Mouse (Mus musculus): ENCODE measurements around the gene Atp8b2. TPM values are rescaled to one million over a fixed set of nuclear protein-coding genes. Genes with fewer than 3 reads are reported as not detected.

Atp8b2 gene
- polyA plus RNA-seq, 1 experiment from 2014 or later = 1.4 TPM

DNA sequence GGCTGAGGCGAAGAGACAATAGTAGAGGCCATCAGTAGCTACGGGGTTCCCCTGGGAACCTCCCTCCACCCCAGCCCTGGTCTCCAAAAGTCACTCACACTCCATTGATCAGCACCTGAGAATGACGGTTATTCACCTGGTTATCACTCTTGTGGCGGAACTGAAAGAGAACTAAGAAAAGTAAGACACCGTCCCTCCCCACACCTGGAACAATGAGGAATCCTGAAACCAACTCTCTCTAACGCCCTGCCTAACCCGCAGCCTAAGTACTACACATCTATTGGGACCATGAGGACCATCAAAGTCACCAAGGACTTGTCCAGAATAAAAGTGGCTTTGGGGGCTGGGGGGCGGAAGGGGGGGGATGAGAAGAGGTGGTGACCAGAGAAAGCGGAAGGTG is 5.4 kb downstream of the Atp8b2 start:
- Histone ChIP-seq H3K4me1 (replicated peaks) (peaks cover 31% of the 10 kb centered on the region), H3K9ac (no peak overlapping the region), H3K36me3 (peaks cover 8% of the 10 kb centered on the region; the same call in 1 of the 2 replicates), H3K9me3 (replicated peaks) (no peaks in the 10 kb centered on the region), H3K4me3 (replicated peaks) (no peak overlapping the region), H3K27ac (no peak overlapping the region), H3K27me3 (peaks cover 42% of the 10 kb centered on the region), H3K4me2 (no peak overlapping the region)
- ATAC-seq (ENCODE audit: low read depth) = no peak
- no peak for DNase-seq
- 83% methylated on average over 9 of the region's 9 CpGs for WGBS (ENCODE audit: insufficient replicate concordance)

DNA sequence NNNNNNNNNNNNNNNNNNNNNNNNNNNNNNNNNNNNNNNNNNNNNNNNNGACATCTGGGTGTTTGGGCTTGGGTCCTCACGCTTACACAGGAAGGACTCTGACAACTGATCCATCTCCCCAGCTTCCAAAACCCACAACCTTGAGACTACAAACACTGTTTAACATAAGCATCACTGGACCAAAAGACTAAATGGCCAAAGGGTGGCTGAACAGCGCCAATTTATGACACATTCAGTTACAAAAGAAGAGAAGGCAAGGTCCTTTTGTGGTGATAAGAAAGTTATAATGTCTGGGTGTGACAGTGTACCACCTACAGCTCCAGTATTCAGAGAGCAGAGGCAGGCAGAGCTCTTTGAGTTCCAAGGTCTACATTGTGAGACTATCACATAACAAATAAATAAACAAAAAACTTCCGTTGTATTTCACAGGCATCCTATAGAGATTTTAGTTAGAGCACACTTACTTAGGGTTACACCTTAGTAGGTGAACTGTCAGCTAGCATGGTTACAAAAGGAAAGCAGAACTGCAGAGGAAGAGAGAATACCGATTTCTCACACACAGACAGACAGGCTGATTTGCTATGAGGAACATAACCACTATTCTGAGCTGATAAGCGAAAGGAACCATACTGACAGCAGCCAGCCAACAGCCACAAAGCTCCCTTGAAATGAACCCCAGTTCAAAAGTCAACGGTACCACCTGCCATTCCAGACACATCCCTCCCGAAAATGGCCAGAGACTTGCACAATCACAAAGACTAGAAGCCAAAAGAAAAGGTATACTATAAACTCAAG is 6.9 kb downstream of the Atp8b2 start:
- H3K4me3 ChIP-seq (replicated peaks) = no peak overlapping the region

DNA sequence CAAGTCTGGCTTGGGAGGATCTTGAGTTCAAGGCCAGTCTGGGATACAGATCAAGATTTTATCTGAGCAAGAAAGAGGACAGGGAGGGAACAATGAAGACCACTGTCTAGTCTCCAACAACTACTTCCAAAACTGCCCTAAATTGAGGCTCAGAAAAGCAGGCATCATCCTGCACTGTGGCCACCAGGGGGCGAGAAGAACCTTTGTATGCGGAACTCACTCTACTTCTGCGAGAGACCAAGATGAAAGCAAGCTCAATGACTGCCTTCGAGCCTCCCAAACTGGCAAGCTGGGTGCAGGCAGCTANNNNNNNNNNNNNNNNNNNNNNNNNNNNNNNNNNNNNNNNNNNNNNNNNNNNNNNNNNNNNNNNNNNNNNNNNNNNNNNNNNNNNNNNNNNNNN is 9.9 kb downstream of the Atp8b2 start:
- no peak overlapping the region for H3K9ac ChIP-seq
- H3K4me2 ChIP-seq = no peak overlapping the region
- no peak overlapping the region for H3K4me3 ChIP-seq (replicated peaks)
- H3K27me3 ChIP-seq = no peaks in the 10 kb centered on the region
- ATAC-seq (ENCODE audit: low read depth) (no peak), DNase-seq (peak; percentile 50)
- no peaks in the 10 kb centered on the region for H3K9me3 ChIP-seq (replicated peaks)
- no peaks in the 10 kb centered on the region for H3K4me1 ChIP-seq (replicated peaks)
- peaks cover 30% of the 10 kb centered on the region; the same call in 1 of the 2 replicates for H3K36me3 ChIP-seq
- H3K27ac ChIP-seq = no peak overlapping the region
- 7% methylated on average over 4 of the region's 4 CpGs for WGBS (ENCODE audit: insufficient replicate concordance)

More for the DNA sequence above, 6.9 kb downstream of the Atp8b2 start:
- Histone ChIP-seq H3K4me2 (no peak overlapping the region), H3K27ac (no peak overlapping the region), H3K27me3 (peaks cover 27% of the 10 kb centered on the region), H3K4me1 (replicated peaks) (peaks cover 17% of the 10 kb centered on the region), H3K9ac (no peak overlapping the region), H3K9me3 (replicated peaks) (no peaks in the 10 kb centered on the region), H3K36me3 (peaks cover 15% of the 10 kb centered on the region; the same call in 1 of the 2 replicates)
- DNase-seq (no peak), ATAC-seq (ENCODE audit: low read depth) (no peak)
- WGBS (ENCODE audit: insufficient replicate concordance) = 69% methylated on average over 7 of the region's 7 CpGs

DNA sequence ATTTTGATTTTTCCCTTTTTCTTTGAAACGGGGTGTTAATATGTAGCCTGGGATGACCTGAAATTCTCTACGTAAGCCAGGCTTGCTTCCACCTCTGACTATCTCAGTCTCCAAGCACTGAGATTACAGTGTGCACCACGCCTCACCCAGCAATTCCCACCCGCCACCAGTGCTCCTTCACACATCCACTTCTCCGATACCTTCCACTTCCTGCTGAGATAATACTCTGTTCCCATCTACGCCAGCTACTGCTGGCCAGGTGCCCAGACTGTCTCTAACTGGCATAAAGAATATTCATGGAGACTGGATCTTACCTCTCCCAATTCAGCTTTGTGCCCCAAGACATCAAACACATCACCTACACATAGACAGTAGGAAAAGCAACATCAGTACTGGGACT is 14.7 kb downstream of the Atp8b2 start:
- no peak for DNase-seq
- Histone ChIP-seq H3K36me3 (peaks cover 47% of the 10 kb centered on the region), H3K4me2 (no peak overlapping the region), H3K9me3 (replicated peaks) (no peaks in the 10 kb centered on the region), H3K4me1 (replicated peaks) (no peaks in the 10 kb centered on the region), H3K4me3 (replicated peaks) (no peak overlapping the region), H3K27ac (no peak overlapping the region), H3K9ac (no peak overlapping the region), H3K27me3 (no peaks in the 10 kb centered on the region)
- ATAC-seq (ENCODE audit: low read depth) = no peak
- WGBS (ENCODE audit: insufficient replicate concordance) = 70% methylated on average over 6 of the region's 6 CpGs

DNA sequence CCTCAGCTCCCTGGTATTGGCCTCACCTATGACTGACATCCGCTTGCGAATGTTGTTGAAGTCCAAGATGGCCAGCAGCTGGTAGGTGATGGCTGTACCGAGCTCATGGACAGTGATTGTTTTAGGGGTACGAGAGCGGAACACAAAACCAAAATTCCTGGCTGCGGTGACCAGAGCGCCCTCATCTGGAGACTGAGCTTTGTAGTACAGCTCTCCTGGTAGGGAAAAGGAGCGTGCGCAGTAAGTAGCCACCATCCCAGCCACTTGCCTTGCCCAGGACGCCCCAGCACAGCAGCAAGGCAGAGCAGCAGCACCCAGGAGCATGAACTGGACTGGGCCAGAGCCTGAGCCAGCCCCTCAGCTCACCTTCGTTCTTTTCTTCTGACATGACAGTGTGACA is 15.3 kb downstream of the Atp8b2 start:
- H3K36me3 ChIP-seq = peaks cover 49% of the 10 kb centered on the region
- 84% methylated on average over 11 of the region's 11 CpGs for WGBS (ENCODE audit: insufficient replicate concordance)

DNA sequence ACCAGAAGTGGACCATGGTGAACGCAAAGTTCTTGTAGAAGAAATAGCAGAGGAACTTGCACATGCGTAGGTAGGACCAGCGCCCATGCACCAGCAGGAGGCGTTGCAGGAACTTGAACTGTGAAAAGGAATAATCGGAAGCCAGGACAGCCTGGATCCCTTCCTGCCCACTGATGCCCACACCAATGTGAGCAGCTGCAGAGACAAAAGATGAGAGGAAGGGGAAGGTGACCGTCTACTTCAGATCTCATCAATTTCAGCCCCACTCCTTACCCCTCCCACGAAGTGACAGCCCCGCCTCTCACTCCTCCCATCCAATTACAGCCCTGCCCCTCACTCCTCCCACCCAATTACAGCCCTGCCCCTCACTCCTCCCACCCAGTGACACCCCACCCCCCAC is 18.3 kb downstream of the Atp8b2 start:
- WGBS (ENCODE audit: insufficient replicate concordance) = 72% methylated on average over 8 of the region's 8 CpGs
- peaks cover 41% of the 10 kb centered on the region for H3K36me3 ChIP-seq

More for the DNA sequence above, 15.3 kb downstream of the Atp8b2 start:
- no peaks in the 10 kb centered on the region for H3K4me1 ChIP-seq (replicated peaks)
- no peak overlapping the region for H3K27ac ChIP-seq
- H3K9me3 ChIP-seq (replicated peaks) = no peaks in the 10 kb centered on the region
- DNase-seq (no peak), ATAC-seq (ENCODE audit: low read depth) (no peak)
- H3K4me3 ChIP-seq (replicated peaks) = no peak overlapping the region
- H3K4me2 ChIP-seq = no peak overlapping the region
- no peak overlapping the region for H3K9ac ChIP-seq
- H3K27me3 ChIP-seq = no peaks in the 10 kb centered on the region

DNA sequence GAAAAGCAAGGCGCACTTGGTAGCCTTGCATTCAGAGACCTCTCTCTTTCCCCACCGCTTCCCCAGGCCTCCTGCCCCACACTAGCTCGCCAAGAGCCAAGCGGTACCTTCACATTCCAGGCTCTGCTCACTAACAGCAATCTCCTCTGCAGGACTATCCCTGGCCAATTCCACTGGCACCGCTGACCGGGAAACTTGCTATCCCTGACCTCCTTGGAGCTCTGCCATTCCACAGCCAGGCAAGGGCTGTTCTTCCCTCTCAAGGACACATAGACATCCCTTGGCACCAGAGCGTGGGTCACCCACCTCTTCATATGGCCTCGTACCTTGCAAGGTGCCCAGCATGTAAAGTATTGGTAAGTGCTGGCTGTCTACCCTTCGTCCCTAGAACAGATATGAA is 20.4 kb downstream of the Atp8b2 start:
- DNase-seq = no peak
- H3K36me3 ChIP-seq = peaks cover 34% of the 10 kb centered on the region
- H3K9me3 ChIP-seq (replicated peaks) = no peaks in the 10 kb centered on the region
- H3K9ac ChIP-seq = no peak overlapping the region
- no peaks in the 10 kb centered on the region for H3K4me1 ChIP-seq (replicated peaks)
- no peak for ATAC-seq (ENCODE audit: low read depth)
- WGBS (ENCODE audit: insufficient replicate concordance) = 79% methylated on average over 9 of the region's 9 CpGs
- H3K4me2 ChIP-seq = no peak overlapping the region
- no peaks in the 10 kb centered on the region for H3K27me3 ChIP-seq
- H3K4me3 ChIP-seq (replicated peaks) = no peak overlapping the region
- H3K27ac ChIP-seq = no peak overlapping the region

More for the DNA sequence above, 18.3 kb downstream of the Atp8b2 start:
- ATAC-seq (ENCODE audit: low read depth) (no peak; the same call in 1 of the 2 replicates), DNase-seq (no peak)
- H3K27ac ChIP-seq = no peak overlapping the region
- no peak overlapping the region for H3K9ac ChIP-seq
- H3K9me3 ChIP-seq (replicated peaks) = no peaks in the 10 kb centered on the region
- no peaks in the 10 kb centered on the region for H3K27me3 ChIP-seq
- H3K4me2 ChIP-seq = no peak overlapping the region
- no peak overlapping the region for H3K4me3 ChIP-seq (replicated peaks)
- H3K4me1 ChIP-seq (replicated peaks) = no peaks in the 10 kb centered on the region

DNA sequence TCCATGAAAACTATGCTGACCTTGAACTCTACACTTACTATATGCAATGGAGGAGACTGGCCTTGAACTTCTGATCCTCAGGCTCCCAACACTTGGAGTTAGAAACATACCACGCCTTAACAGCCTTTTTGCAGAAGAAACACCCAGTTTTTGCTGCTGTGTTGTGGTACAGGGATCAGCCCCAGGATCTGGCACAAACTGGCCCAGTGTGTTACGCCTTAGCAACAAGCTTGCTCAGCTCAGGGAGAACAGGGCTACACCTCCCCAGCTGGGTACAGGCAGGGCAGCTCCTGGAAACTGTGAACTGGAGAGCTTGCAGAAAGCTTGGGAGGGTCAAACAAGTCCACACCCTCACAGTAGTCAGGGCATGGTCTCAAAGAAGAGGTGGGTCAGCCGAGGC is 26.8 kb downstream of the Atp8b2 start:
- H3K36me3 ChIP-seq = no peaks in the 10 kb centered on the region
- WGBS (ENCODE audit: insufficient replicate concordance) = 62% methylated on average over 3 of the region's 3 CpGs

DNA sequence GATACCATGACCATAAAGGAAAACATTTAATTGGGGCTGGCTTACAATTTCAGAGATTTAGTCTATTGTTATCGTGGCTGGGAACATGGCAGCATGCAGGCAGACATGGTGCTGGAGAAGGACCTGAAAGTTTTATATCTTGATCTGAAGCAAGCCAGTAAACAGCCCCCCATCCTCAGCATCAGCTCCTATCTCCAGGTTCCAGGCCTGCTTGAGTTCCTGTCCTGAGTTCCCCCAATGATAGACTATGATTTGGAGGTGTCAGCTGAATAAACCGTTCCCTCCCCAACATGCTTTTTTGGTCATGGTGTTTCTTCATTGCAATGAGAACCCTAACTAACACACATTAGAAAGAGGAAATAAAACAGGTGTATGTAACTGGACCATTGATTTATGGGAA is 30.4 kb downstream of the Atp8b2 start:
- 60% methylated on average over 2 of the region's 2 CpGs for WGBS (ENCODE audit: insufficient replicate concordance)
- Histone ChIP-seq H3K9ac (no peak overlapping the region), H3K36me3 (no peaks in the 10 kb centered on the region), H3K27me3 (no peaks in the 10 kb centered on the region), H3K4me1 (replicated peaks) (no peaks in the 10 kb centered on the region), H3K9me3 (replicated peaks) (no peaks in the 10 kb centered on the region), H3K4me2 (no peak overlapping the region), H3K4me3 (replicated peaks) (no peak overlapping the region), H3K27ac (no peak overlapping the region)
- ATAC-seq (ENCODE audit: low read depth) (no peak), DNase-seq (no peak)

More for the DNA sequence above, 26.8 kb downstream of the Atp8b2 start:
- ATAC-seq (ENCODE audit: low read depth) = no peak
- Histone ChIP-seq H3K27me3 (no peaks in the 10 kb centered on the region), H3K9ac (no peak overlapping the region), H3K9me3 (replicated peaks) (no peaks in the 10 kb centered on the region), H3K4me1 (replicated peaks) (no peaks in the 10 kb centered on the region), H3K4me2 (no peak overlapping the region), H3K27ac (no peak overlapping the region), H3K4me3 (replicated peaks) (no peak overlapping the region)
- DNase-seq = no peak

DNA sequence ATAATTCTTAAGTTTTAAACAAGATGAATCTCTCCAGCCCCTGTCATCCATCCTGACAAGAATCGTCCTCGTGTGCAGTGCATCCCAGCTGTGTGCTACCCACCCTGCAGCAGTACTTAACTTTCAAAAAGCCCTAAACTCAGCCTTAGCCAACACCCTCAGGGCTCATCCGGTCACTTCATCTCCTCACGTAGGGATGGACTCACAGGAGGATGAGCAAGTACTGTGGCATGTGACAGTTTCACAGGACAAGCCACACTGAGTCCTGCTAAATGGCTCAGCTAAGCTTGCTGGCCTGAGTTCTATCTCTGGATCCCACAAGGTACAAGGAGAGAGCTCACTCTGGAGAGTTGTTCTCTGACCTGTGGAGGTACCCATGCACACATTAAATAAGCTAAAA is 34.4 kb downstream of the Atp8b2 start:
- Histone ChIP-seq H3K27me3 (no peaks in the 10 kb centered on the region), H3K36me3 (no peaks in the 10 kb centered on the region), H3K27ac (no peak overlapping the region), H3K4me1 (replicated peaks) (no peaks in the 10 kb centered on the region), H3K4me3 (replicated peaks) (no peak overlapping the region), H3K4me2 (no peak overlapping the region), H3K9me3 (replicated peaks) (no peaks in the 10 kb centered on the region), H3K9ac (no peak overlapping the region)
- ATAC-seq (ENCODE audit: low read depth) = no peak
- 64% methylated on average over 4 of the region's 4 CpGs for WGBS (ENCODE audit: insufficient replicate concordance)
- DNase-seq = no peak

DNA sequence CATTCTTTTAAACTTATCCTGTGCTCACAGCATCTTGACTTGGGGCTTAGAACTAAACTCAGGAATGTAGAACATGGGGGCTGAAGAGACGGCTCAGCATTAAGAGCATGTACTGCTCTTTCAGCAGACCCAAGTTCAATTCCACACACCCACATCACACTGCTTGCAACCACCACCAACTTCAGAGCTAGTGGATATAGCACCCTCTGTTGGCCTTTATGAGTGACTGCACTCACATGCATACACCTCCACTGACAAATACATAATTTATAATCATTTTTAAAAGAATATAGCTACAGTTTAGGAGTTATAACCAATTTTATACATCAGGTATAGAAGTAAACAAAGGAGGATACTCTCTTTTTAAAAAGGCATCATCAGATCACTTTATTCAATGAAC is 36.9 kb downstream of the Atp8b2 start:
- Histone ChIP-seq H3K27ac (no peak overlapping the region), H3K4me2 (no peak overlapping the region), H3K36me3 (no peaks in the 10 kb centered on the region), H3K9ac (no peak overlapping the region), H3K27me3 (peaks cover 4% of the 10 kb centered on the region; the same call in 1 of the 2 replicates), H3K9me3 (replicated peaks) (no peaks in the 10 kb centered on the region), H3K4me3 (replicated peaks) (no peak overlapping the region), H3K4me1 (replicated peaks) (no peaks in the 10 kb centered on the region)
- ATAC-seq (ENCODE audit: low read depth) (no peak), DNase-seq (no peak)
- WGBS (ENCODE audit: insufficient replicate concordance) = 91% methylated on average over 1 of the region's 1 CpGs

DNA sequence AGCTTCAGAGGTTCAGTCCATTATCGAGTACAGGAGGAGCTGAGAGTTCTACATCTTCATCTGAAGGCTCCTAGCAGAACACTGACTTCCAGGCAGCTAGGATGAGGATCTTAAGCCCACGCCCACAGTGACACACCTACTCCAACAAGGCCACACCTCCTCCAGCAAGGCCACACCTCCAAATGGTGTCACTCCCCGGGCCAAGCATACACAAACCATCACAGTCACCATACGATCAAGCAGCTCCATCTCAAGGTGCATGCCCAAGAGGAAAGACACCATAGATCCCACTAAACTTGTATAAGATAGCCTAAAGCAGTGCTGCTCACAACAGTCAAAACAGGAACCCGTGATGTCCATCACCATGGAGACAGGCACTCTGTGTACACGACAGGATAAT is 42.6 kb downstream of the Atp8b2 start:
- Histone ChIP-seq H3K4me1 (replicated peaks) (no peaks in the 10 kb centered on the region), H3K4me3 (replicated peaks) (no peak overlapping the region), H3K9ac (no peak overlapping the region), H3K4me2 (no peak overlapping the region), H3K36me3 (no peaks in the 10 kb centered on the region), H3K9me3 (replicated peaks) (no peaks in the 10 kb centered on the region), H3K27me3 (peaks cover 11% of the 10 kb centered on the region), H3K27ac (no peak overlapping the region)
- ATAC-seq (ENCODE audit: low read depth) (peak; percentile 31; the same call in 1 of the 2 replicates), DNase-seq (no peak)
- whole genome bisulfite sequencing (ENCODE audit: insufficient replicate concordance) = 47% methylated on average over 6 of the region's 6 CpGs
